Mouse (Mus musculus) myocyte (in vitro differentiated cells): ENCODE data around the gene Hoxa3. TPM values are rescaled to one million over a fixed set of nuclear protein-coding genes. Genes with fewer than 3 reads are reported as not detected.
A peak's percentile ranks its signal among the peaks of the same experiment; 100 is the strongest.

Experiments
- H3K27me3 ChIP-seq: one replicate; pipeline ENCODE4 v1.6.1; 2011; ENCODE audit not compliant: control insufficient read depth, insufficient read depth, insufficient read length
- H3K36me3 ChIP-seq: one replicate; pipeline ENCODE4 v1.6.1; 2011; ENCODE audit not compliant: control insufficient read depth, insufficient read depth
- H3K4me2 ChIP-seq: one replicate; pipeline ENCODE4 v1.6.1; 2011; ENCODE audit warnings: low read depth, control low read depth
- H3K4me3 ChIP-seq: one replicate; pipeline ENCODE4 v1.5.1; 2011; ENCODE audit warnings: mild to moderate bottlenecking, control low read depth, moderate library complexity
- H3K79me2 ChIP-seq: one replicate; pipeline ENCODE4 v1.6.1; 2011; ENCODE audit not compliant: control insufficient read depth, insufficient read depth
- H3ac ChIP-seq: one replicate; pipeline ENCODE4 v1.6.1; 2011; ENCODE audit not compliant: control insufficient read depth, insufficient read length
- CEBPB ChIP-seq: IDR thresholded peaks from 2 replicates; pipeline ENCODE4 v1.6.1; 2011; ENCODE audit warnings: mild to moderate bottlenecking, moderate library complexity; ENCODE audit not compliant: poor library complexity, insufficient read depth, severe bottlenecking
- E2F4 ChIP-seq: IDR thresholded peaks from one replicate; pipeline ENCODE4 v1.6.1; 2011; ENCODE audit warnings: mild to moderate bottlenecking, control low read depth, moderate library complexity; ENCODE audit not compliant: insufficient read depth
- MAX ChIP-seq: IDR thresholded peaks from one replicate; pipeline ENCODE4 v1.6.1; 2011; ENCODE audit warnings: low read depth, mild to moderate bottlenecking, control low read depth
- MYOD1 ChIP-seq, 3 experiments: IDR thresholded peaks; one replicate each; pipeline ENCODE4 v1.6.1; 2011; ENCODE audit warnings: control low read depth in 2 of 3, low read depth in 2 of 3, mild to moderate bottlenecking in 2 of 3, moderate library complexity in 1 of 3; ENCODE audit not compliant: insufficient read length in 2 of 3, control insufficient read depth in 1 of 3
- MYOG ChIP-seq, 3 experiments: IDR thresholded peaks; one replicate each; pipeline ENCODE4 v1.6.1; 2011; ENCODE audit warnings: control low read depth in 2 of 3, low read depth in 2 of 3, mild to moderate bottlenecking in 2 of 3; ENCODE audit not compliant: insufficient read length in 2 of 3, control insufficient read depth in 1 of 3, insufficient read depth in 1 of 3
- POLR2A ChIP-seq: IDR thresholded peaks from one replicate; pipeline ENCODE4 v1.6.1; 2011; ENCODE audit warnings: low read depth, mild to moderate bottlenecking, control low read depth, moderate library complexity; ENCODE audit not compliant: insufficient read length
- POLR2AphosphoS2 ChIP-seq: IDR thresholded peaks from one replicate; pipeline ENCODE4 v1.6.1; 2011; ENCODE audit warnings: low read depth, control low read depth; ENCODE audit not compliant: insufficient read length
- REST ChIP-seq: IDR thresholded peaks from one replicate; pipeline ENCODE4 v1.6.1; 2011; ENCODE audit warnings: mild to moderate bottlenecking, control low read depth, moderate library complexity; ENCODE audit not compliant: insufficient read depth, insufficient read length
- SRF ChIP-seq: IDR thresholded peaks from one replicate; pipeline ENCODE4 v1.6.1; 2011; ENCODE audit warnings: low read depth; ENCODE audit not compliant: control insufficient read depth, insufficient read length
- TCF12 ChIP-seq: IDR thresholded peaks from one replicate; pipeline ENCODE4 v1.6.1; 2011; ENCODE audit warnings: mild to moderate bottlenecking, control low read depth; ENCODE audit not compliant: poor library complexity, insufficient read depth, severe bottlenecking
- TCF3 ChIP-seq: IDR thresholded peaks from one replicate; pipeline ENCODE4 v1.6.1; 2011; ENCODE audit warnings: low read depth, control low read depth; ENCODE audit not compliant: insufficient read length
- USF1 ChIP-seq: IDR thresholded peaks from one replicate; pipeline ENCODE4 v1.6.1; 2011; ENCODE audit warnings: low read depth, mild to moderate bottlenecking, control low read depth, moderate library complexity
- polyA plus RNA-seq: library from polyadenylated mRNA; unstranded; fragments of >200 nt; fragmentation: generic; extraction: Trizol; gene quantifications from one replicate; pipeline ENCODE4 v1.2.1, GENCODE M21; 2012; ENCODE audit warnings: missing spikeins

Hoxa3 gene
- 1.0 TPM for polyA plus RNA-seq

DNA sequence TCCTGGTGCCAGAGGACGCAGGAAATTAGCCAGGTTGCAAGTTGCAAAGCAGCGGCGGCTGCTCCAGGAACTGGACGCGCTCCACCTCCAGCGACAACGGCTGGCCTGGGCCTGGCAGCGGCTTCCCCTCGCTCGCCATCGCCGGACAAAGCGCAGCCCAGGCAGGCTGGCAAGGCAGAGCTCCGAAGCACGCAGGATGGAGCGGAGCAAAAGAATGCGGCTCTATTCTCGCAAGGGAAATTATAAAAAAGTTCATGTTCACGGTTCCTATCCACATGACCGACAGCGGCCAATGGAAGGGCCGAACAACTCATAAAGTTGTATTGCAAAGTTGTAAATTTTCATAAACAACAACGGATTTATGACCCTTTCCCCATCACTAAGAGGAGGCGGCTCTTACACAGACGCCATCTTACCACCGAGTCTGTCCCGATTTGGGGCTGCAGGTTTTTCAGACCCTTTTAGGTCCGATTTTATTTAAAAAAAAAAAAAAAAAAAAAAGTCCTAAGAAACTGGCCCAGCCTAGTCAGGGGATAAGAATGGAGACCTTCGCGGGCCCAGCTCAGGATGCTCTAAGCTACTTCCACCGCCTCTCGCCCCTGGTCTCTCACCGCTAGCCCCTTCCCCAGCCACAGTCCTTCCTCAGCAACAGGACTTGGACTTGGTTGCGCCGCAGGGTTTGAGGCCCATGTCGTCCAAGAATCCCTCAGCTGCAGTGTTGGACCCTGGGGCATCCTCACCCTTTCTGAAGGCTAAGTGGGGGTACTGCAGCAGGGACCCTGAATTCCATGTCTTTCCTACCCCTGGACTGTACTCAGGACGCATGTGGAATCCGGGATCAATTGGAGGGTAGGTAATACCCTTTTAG lies at the start of gene Hoxa3, which contains the start of gene Gm28308:
Hoxa3 (minus strand) TSS at position 218 of the 868 bp plus-strand sequence.
Gm28308 (minus strand) TSS at position 221 of the 868 bp plus-strand sequence.
- Histone ChIP-seq H3K36me3 (no peaks in the 10 kb centered on the region), H3K79me2 (peaks cover 44% of the 10 kb centered on the region), H3K4me3 (peak within 1 kb of the TSS; percentile 67), H3K27me3 (no peaks in the 10 kb centered on the region), H3K4me2 (peak within 1 kb of the TSS; percentile 97), H3ac (peak within 1 kb of the TSS; percentile 24)
- peak in 1 of 3 experiments; percentile 53 for TF ChIP-seq MYOD1 (IDR thresholded peaks at IDR 0.05; ENCODE audit: control insufficient read depth in 1 of 3, insufficient read length in 2 of 3, low read depth in 2 of 3)
- peak; percentile 89 for TF ChIP-seq POLR2AphosphoS2
- no peak for TF ChIP-seq TCF12
- no peak for TF ChIP-seq TCF3
- no peak for TF ChIP-seq MAX
- peak; percentile 88 for TF ChIP-seq POLR2A
- no peak for TF ChIP-seq SRF
- peak; percentile 88 for TF ChIP-seq USF1
- TF ChIP-seq CEBPB: no peak
- peak; percentile 39 for TF ChIP-seq REST
- TF ChIP-seq E2F4: no peak
- TF ChIP-seq MYOG (IDR thresholded peaks at IDR 0.05; ENCODE audit: control insufficient read depth in 1 of 3, insufficient read depth in 1 of 3, insufficient read length in 2 of 3, low read depth in 2 of 3): peak in 1 of 3 experiments; percentile 44

DNA sequence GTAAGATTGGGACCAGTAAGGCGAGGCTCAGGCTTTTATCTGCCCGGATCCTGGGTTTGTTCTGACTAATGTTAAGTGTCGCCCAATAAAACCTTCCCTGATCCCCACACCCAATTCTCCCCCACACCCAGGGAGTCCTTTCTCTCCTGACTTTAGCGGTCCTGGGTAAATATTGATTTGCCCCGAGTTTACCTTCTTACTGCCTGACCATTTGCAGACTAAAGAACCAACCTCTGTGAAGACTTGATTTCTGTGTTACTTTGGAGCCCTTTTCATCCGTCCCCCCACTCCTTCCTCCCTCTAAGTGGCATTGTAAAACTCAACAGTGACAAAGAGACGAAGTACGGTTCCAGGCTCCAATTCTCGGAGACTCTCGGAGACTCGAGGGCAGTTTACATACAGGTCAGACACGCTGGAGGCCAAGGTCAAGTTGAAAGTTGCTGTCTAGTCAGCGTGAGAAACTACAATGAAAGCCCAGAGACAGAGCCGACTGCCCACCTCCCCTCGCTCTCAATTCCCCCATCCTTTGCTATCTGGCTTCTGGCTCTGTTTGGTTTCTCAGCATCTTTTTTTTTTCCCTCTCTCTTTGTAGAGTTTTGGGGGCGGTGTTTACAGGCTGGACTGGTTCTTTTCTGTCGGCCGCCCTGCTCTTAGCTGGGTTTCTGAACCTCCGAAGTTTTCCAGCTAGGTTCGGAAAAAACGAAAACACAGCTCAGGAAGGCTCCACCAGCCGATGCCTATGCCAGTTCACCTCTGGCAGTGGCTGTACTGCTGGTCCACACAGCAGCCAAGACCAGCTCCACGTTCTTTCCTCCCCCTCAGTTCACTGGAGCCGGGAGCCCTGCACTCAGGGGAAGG lies 49.6 kb upstream of the Hoxa3 start:
- no peak overlapping the region for H3K4me3 ChIP-seq
- no peak for TF ChIP-seq MAX
- TF ChIP-seq POLR2AphosphoS2: no peak
- no peak for TF ChIP-seq TCF3
- TF ChIP-seq MYOD1 (IDR thresholded peaks at IDR 0.05; ENCODE audit: control insufficient read depth in 1 of 3, insufficient read length in 2 of 3, low read depth in 2 of 3): no peak
- TF ChIP-seq MYOG (IDR thresholded peaks at IDR 0.05; ENCODE audit: control insufficient read depth in 1 of 3, insufficient read depth in 1 of 3, insufficient read length in 2 of 3, low read depth in 2 of 3): no peak
- no peak for TF ChIP-seq SRF
- TF ChIP-seq CEBPB: no peak
- TF ChIP-seq REST: no peak
- no peak for TF ChIP-seq E2F4
- no peak for TF ChIP-seq TCF12
- TF ChIP-seq USF1: no peak
- no peak for TF ChIP-seq POLR2A
- peaks cover 19% of the 10 kb centered on the region for H3K27me3 ChIP-seq
- H3K79me2 ChIP-seq: no peaks in the 10 kb centered on the region
- H3ac ChIP-seq: no peak overlapping the region
- H3K4me2 ChIP-seq: no peak overlapping the region
- H3K36me3 ChIP-seq: no peaks in the 10 kb centered on the region

DNA sequence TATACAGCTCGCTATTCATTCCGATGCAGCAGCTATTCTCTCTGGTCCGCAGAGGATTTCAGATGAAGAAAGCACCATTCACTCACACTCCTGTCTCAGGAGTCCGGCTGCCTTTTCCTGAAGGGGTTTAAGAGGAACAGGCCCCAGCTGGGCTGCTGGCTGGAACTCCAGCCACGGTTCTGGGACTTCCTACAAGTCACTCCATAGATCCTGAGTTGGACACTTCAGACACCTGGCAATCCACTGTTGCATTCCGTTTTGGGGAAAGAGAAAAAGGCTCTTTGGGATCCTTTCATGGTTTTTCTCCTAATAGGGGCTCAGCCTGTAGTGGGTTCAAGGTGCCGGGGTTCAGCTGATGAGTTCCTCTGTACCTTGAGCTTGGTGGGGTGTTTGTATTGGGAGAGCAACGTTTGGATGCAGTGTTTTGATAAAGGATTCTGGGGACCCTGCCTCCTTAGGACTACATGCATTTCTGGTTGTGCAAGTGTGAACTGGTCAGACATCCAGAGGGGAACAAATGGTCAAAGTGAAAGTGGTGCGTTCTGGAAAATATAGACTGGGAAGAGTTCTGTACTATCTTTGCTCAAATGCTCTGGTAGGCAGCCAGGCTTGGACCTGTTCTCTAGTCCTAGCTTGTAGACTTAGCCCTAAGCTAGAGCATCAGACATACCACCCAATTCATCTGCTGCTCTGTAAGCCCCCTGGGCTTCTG lies 48.8 kb upstream of the Hoxa3 start:
- Histone ChIP-seq H3K4me3 (peak overlapping the region; percentile 29), H3K27me3 (peaks cover 19% of the 10 kb centered on the region), H3ac (no peak overlapping the region), H3K79me2 (no peaks in the 10 kb centered on the region), H3K4me2 (no peak overlapping the region), H3K36me3 (no peaks in the 10 kb centered on the region)
- TF ChIP-seq TCF12 (no peak), SRF (no peak), MYOD1 (IDR thresholded peaks at IDR 0.05; ENCODE audit: control insufficient read depth in 1 of 3, insufficient read length in 2 of 3, low read depth in 2 of 3) (no peak), E2F4 (no peak), REST (no peak), POLR2AphosphoS2 (no peak), POLR2A (no peak), MAX (no peak), USF1 (no peak), CEBPB (no peak), MYOG (IDR thresholded peaks at IDR 0.05; ENCODE audit: control insufficient read depth in 1 of 3, insufficient read depth in 1 of 3, insufficient read length in 2 of 3, low read depth in 2 of 3) (no peak), TCF3 (no peak)
